Mouse (Mus musculus): ENCODE measurements around the gene Rnf17.

DNA sequence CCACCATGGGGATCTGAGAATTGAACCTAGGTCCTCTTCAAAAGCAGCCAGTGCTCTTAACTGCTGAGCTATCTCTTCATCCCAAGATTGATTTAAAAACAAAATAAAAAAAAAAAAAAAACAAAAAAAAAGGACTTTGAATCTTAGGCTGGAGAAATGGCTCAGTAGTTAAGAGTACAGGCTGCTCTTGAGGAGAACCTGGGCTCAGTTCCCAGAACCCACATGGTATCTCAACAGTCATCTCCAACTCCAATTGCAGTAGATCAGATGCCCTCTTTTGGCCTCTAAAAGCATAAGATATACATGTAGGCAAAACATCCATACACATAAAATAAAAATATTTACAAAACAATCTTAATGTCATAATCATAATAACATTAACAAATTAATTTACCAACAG, 87.4 kb downstream of the Rnf17 start:
- TF ChIP-seq CTCF (IDR thresholded peaks at IDR 0.05; ENCODE audit: insufficient read depth, low read length) (no peak), POLR2A (IDR thresholded peaks at IDR 0.05; ENCODE audit: borderline replicate concordance, extremely low read depth, low read depth, low read length) (no peak)
